Mouse (Mus musculus) adrenal gland, postnatal 10 days (tissue): Measurements from ENCODE around the gene Popdc2. TPM values are rescaled to one million over a fixed set of nuclear protein-coding genes. Genes with fewer than 3 reads are reported as not detected.
"Not testable (repeated sequence)": the region's sequence is repeated elsewhere in the genome, so short reads cannot be mapped to it uniquely, and the experiment has no call there.

Experiments used
- DNase-seq: peaks from one replicate; pipeline ENCODE4 v3.0.0; 2021; ENCODE audit warnings: mixed read lengths
- long read RNA-seq, 2 experiments: library from polyadenylated mRNA; stranded (forward); transcript quantifications; one replicate each; pipeline ENCODE4 v2.0.0; 2021
- total RNA-seq, 2 experiments: library from RNA; stranded (reverse); gene quantifications; 2 replicates each; pipeline ENCODE4 v1.2.3; 2021

Popdc2 gene
- 1 to 10 TPM; 4.6 to 8.5 TPM for total RNA-seq
- long read RNA-seq, experiment 1, partial matches to known transcripts = 0 of 4 reads
- long read RNA-seq, experiment 1, other reads (novel, unspliced or antisense) = 1 of 4 reads
- long read RNA-seq, experiment 2, partial matches to known transcripts = 1 of 3 reads
- long read RNA-seq, experiment 2, other reads (novel, unspliced or antisense) = 0 of 3 reads

- peak; percentile 36 for DNase-seq
Measured at GRCm38 (mm10) chr16:38361933-38362332, at the start of gene Popdc2. Gene Popdc2 (plus strand): TSS chr16:38362209.

GRCm38 (mm10) chr16:38318492-38318891, 43.5 kb upstream of the Popdc2 start:
- DNase-seq = no peak

- DNase-seq = no peak
Measured at GRCm38 (mm10) chr16:38319087-38319486, 42.9 kb upstream of the Popdc2 start.

- peak; percentile 55 for DNase-seq
Measured at GRCm38 (mm10) chr16:38321452-38321935, 40.5 kb upstream of the Popdc2 start.

- no peak for DNase-seq
Measured at GRCm38 (mm10) chr16:38324311-38324710, 37.7 kb upstream of the Popdc2 start.

GRCm38 (mm10) chr16:38326778-38327397, 35.1 kb upstream of the Popdc2 start:
- DNase-seq = no peak

GRCm38 (mm10) chr16:38329340-38329739, 32.7 kb upstream of the Popdc2 start:
- no peak for DNase-seq

- no peak for DNase-seq
Measured at GRCm38 (mm10) chr16:38334431-38334830, 27.6 kb upstream of the Popdc2 start.

- DNase-seq = not testable (repeated sequence)
Measured at GRCm38 (mm10) chr16:38338077-38338476, 23.9 kb upstream of the Popdc2 start.

- peak; percentile 85 for DNase-seq
Measured at GRCm38 (mm10) chr16:38341396-38342324, 20.3 kb upstream of the Popdc2 start, which contains the start of gene Maats1. Gene Maats1 (minus strand): TSS chr16:38342143.

- DNase-seq = no peak
Measured at GRCm38 (mm10) chr16:38344941-38345725, 16.9 kb upstream of the Popdc2 start.

- peak; percentile 93 for DNase-seq
Measured at GRCm38 (mm10) chr16:38346529-38347325, 15.3 kb upstream of the Popdc2 start, which contains the start of the genes Cox17 and Gm21987. Gene Cox17 (plus strand): TSS chr16:38346991. Gene Gm21987 (plus strand): TSS chr16:38347040.

- DNase-seq = no peak
Measured at GRCm38 (mm10) chr16:38347588-38347987, 14.4 kb upstream of the Popdc2 start.

GRCm38 (mm10) chr16:38348217-38348761, 13.7 kb upstream of the Popdc2 start:
- DNase-seq = no peak

GRCm38 (mm10) chr16:38349881-38350280, 12.1 kb upstream of the Popdc2 start:
- DNase-seq = no peak

- no peak for DNase-seq
Measured at GRCm38 (mm10) chr16:38350361-38350855, 11.6 kb upstream of the Popdc2 start.

GRCm38 (mm10) chr16:38350939-38351338, 11.1 kb upstream of the Popdc2 start:
- no peak for DNase-seq

GRCm38 (mm10) chr16:38352031-38352430, 10.0 kb upstream of the Popdc2 start:
- DNase-seq = peak; percentile 71

GRCm38 (mm10) chr16:38352851-38353250, 9.2 kb upstream of the Popdc2 start:
- no peak for DNase-seq

GRCm38 (mm10) chr16:38353642-38354041, 8.4 kb upstream of the Popdc2 start:
- DNase-seq = no peak
